Mouse (Mus musculus) megakaryocyte, embryonic 14.5 days (primary cell): ENCODE measurements at regions not wholly inside any gene's neighbourhood (a gene's known extent, or its start where the extent isn't known, plus 50 kb on each side); places are given as distances from the start of the nearest gene placed in this dataset.

ENCODE experiments used
- H3K27me3 ChIP-seq: replicated peaks from 2 replicates; pipeline ENCODE3; 2012; ENCODE audit warnings: inconsistent platforms
- H3K36me3 ChIP-seq: replicated peaks from 2 replicates; pipeline ENCODE3; 2012; ENCODE audit warnings: low read length, inconsistent platforms, mixed read lengths
- H3K4me1 ChIP-seq: 2 replicates; pipeline ENCODE4 v1.6.1; 2012; ENCODE audit warnings: inconsistent platforms
- H3K4me3 ChIP-seq: replicated peaks from 2 replicates; pipeline ENCODE3; 2012; ENCODE audit warnings: moderate library complexity, mild to moderate bottlenecking, inconsistent platforms
- H3K9me3 ChIP-seq: 2 replicates; pipeline ENCODE4 v1.6.1; 2012; ENCODE audit warnings: inconsistent platforms
- FLI1 ChIP-seq: IDR thresholded peaks from 2 replicates; pipeline ENCODE4 v1.6.1; 2012; ENCODE audit warnings: low read length, inconsistent platforms, mixed read lengths
- GATA1 ChIP-seq: IDR thresholded peaks from 3 replicates; pipeline ENCODE4 v1.6.1; 2012; ENCODE audit warnings: mixed read lengths, low read length, inconsistent platforms, borderline replicate concordance

DNA sequence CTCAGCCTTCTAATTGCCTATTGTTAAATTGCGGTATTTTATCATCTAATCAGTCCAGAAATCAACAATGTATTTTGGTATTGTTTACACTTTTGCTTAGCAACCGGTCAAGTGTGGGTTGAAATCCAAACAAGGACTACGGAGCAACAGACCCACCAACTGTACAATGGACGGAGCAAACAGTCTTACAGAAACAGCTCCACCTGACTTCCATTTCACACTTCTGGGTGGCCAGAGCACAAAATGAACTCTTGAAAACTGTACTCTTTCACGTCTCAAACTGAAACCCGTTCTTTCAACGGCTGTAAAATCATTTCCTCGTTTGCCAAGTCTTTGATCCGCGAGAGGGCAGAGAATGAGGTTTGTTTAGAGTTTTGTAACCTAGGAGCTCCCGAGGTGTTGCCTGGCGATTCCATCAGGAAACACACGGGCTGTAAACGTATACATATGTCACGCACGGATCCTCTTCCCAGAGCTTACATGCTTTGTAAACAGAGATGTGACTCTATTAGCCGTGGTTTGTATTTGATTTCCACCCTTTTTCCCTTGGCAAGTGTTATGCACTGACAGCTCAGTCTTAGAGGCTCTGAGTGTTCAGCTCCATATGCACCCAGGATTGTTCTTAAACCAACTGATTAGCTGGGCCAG is 258.3 kb downstream of the Etnk1 start:
- Histone ChIP-seq H3K36me3 (no peaks in the 10 kb centered on the region), H3K4me3 (no peak overlapping the region), H3K27me3 (no peaks in the 10 kb centered on the region), H3K4me1 (no peaks in the 10 kb centered on the region), H3K9me3 (peaks cover 13% of the 10 kb centered on the region)
- no peak for TF ChIP-seq GATA1

DNA sequence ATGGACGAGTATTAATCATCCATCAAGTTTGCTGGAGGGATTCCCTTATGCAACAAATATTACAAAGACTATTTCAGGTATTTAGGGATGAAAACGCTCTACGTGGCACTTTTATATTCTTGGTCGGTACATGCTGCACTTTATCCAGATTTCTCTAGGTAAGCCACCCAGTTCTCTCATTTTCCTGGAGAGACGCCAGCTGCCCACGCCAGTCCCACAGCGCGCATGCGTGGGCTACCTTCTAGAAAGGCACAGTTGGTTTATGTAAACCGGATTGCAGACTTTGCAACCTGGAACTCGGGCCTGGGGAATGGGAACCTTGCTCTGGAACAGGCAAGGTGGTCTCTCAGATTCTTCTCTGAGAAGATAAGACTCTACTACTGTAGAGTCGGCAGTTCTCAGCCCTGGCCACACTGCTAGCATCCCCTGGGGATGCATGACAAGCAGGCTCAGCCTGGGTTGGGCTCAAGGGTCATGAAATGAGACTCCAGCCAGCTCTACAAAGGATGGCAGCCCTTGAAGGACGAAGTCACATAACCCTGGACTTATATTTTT is 265.0 kb downstream of the Etnk1 start:
- no peak overlapping the region for H3K4me3 ChIP-seq
- TF ChIP-seq GATA1 (no peak), FLI1 (no peak)
- H3K9me3 ChIP-seq = peaks cover 18% of the 10 kb centered on the region
- no peaks in the 10 kb centered on the region for H3K27me3 ChIP-seq
- H3K36me3 ChIP-seq = no peaks in the 10 kb centered on the region
- no peaks in the 10 kb centered on the region for H3K4me1 ChIP-seq

GRCm38 (mm10) chr6:143437367-143438271 is 270.6 kb downstream of the Etnk1 start:
- no peaks in the 10 kb centered on the region for H3K36me3 ChIP-seq
- H3K4me1 ChIP-seq = peaks cover 3% of the 10 kb centered on the region; the same call in 1 of the 2 replicates
- H3K9me3 ChIP-seq = no peaks in the 10 kb centered on the region
- no peak overlapping the region for H3K4me3 ChIP-seq
- TF ChIP-seq FLI1 (no peak), GATA1 (no peak)
- peaks cover 2% of the 10 kb centered on the region for H3K27me3 ChIP-seq

- Histone ChIP-seq H3K36me3 (no peaks in the 10 kb centered on the region), H3K27me3 (peaks cover 2% of the 10 kb centered on the region), H3K4me3 (no peak overlapping the region), H3K9me3 (no peaks in the 10 kb centered on the region), H3K4me1 (peaks cover 3% of the 10 kb centered on the region; the same call in 1 of the 2 replicates)
- TF ChIP-seq FLI1 = no peak
- TF ChIP-seq GATA1 = no peak
These were observed 271.2 kb downstream of the Etnk1 start for GRCm38 (mm10) chr6:143438272-143438591.

- no peak for TF ChIP-seq FLI1
- TF ChIP-seq GATA1 = no peak
- peaks cover 2% of the 10 kb centered on the region for H3K27me3 ChIP-seq
- H3K36me3 ChIP-seq = no peaks in the 10 kb centered on the region
- H3K4me3 ChIP-seq = no peak overlapping the region
- peaks cover 3% of the 10 kb centered on the region; the same call in 1 of the 2 replicates for H3K4me1 ChIP-seq
- no peaks in the 10 kb centered on the region for H3K9me3 ChIP-seq
These were observed 272.5 kb downstream of the Etnk1 start for GRCm38 (mm10) chr6:143439484-143439883.

DNA sequence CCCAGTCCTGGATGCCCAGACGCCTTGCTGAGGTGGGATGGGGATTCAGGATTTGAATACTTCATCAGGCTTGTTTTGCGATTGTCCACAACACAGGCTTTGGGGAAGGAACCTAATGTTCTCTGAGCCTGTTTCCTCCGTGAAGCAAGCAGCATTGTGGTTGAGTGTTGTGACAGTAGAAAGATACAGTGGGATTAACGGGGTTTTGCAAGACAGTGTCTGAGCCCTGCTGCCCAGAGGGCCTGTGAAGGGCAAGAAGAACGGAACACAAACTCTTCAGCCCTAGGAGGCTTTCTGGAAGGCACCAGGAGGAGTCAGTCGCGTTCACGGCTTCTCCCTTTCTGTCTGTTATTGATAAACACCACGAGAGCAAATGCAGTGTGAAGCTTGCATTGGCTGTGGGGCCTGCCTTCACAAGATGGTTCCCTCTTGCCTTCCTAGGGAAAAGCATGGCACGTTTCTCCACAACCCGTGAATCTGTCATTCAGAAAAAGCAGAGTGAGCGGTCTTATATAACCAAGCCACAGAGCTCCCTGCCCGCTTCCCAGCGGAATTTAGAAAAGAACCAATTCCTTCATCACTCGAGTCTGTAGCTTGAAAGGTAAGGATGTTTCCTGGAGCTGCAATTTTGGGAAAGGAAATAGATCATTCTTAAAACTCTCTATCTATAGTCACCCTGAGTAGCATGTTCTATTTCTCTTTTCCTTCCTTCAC is 273.4 kb downstream of the Etnk1 start:
- peaks cover 2% of the 10 kb centered on the region for H3K27me3 ChIP-seq
- H3K4me3 ChIP-seq = no peak overlapping the region
- no peak for TF ChIP-seq GATA1
- no peak for TF ChIP-seq FLI1
- no peaks in the 10 kb centered on the region for H3K36me3 ChIP-seq
- H3K4me1 ChIP-seq = peaks cover 3% of the 10 kb centered on the region; the same call in 1 of the 2 replicates
- no peaks in the 10 kb centered on the region for H3K9me3 ChIP-seq

GRCm38 (mm10) chr6:143442361-143442760 is 275.3 kb downstream of the Etnk1 start:
- TF ChIP-seq FLI1 (no peak), GATA1 (no peak)
- Histone ChIP-seq H3K27me3 (peaks cover 4% of the 10 kb centered on the region), H3K36me3 (no peaks in the 10 kb centered on the region), H3K4me3 (no peak overlapping the region), H3K9me3 (0 out of 2 replicates have a peak, but pooled peaks cover 5% of the 10 kb centered on the region), H3K4me1 (peaks cover 3% of the 10 kb centered on the region; the same call in 1 of the 2 replicates)

DNA sequence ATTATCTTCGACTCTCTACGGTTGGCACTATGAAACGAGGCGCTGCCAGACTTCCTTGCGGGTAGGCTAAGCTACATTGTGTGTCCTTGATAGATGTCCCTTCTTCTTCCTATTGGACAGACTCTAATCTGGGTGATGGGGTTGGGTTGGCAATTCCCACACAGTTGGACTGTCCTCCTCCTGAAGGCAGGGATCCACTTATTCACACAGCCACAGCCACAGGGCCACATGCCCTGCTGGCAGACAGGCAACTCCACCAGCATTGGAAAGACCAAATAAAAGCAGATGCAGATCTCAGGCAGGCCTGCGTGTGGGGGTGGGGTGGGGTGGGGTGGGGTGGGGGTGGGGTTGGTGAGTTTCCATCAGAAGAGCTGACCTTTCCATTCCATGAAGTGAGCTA is 276.4 kb downstream of the Etnk1 start:
- H3K27me3 ChIP-seq = peaks cover 4% of the 10 kb centered on the region
- no peaks in the 10 kb centered on the region for H3K36me3 ChIP-seq
- no peak for TF ChIP-seq GATA1
- TF ChIP-seq FLI1 = no peak
- 0 out of 2 replicates have a peak, but pooled peaks cover 5% of the 10 kb centered on the region for H3K9me3 ChIP-seq
- H3K4me3 ChIP-seq = no peak overlapping the region
- H3K4me1 ChIP-seq = peaks cover 3% of the 10 kb centered on the region; the same call in 1 of the 2 replicates

DNA sequence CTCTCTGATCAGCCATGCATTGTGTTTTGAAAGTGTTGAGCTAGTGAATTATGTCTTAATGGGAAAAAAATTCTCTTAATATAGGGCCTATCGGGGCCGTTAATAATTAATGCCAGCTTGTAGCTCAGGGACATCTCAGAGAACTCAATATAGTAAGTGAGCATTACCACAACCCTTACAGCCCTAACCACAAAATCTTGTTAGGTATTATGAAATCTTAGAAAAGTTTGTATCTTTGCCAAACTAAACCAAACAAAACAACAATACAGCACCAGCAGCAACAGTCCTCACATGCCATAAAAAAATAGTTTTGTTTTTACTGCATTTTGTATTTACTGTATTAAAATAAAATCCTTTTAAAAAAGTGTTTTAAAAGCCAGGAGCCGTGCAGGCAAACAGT is 277.8 kb downstream of the Etnk1 start:
- H3K4me3 ChIP-seq = no peak overlapping the region
- TF ChIP-seq GATA1 = no peak
- no peak for TF ChIP-seq FLI1
- H3K36me3 ChIP-seq = no peaks in the 10 kb centered on the region
- peaks cover 12% of the 10 kb centered on the region; the same call in 1 of the 2 replicates for H3K9me3 ChIP-seq
- peaks cover 4% of the 10 kb centered on the region for H3K27me3 ChIP-seq
- H3K4me1 ChIP-seq = peaks cover 3% of the 10 kb centered on the region; the same call in 1 of the 2 replicates
